In the genomic region with DNA sequence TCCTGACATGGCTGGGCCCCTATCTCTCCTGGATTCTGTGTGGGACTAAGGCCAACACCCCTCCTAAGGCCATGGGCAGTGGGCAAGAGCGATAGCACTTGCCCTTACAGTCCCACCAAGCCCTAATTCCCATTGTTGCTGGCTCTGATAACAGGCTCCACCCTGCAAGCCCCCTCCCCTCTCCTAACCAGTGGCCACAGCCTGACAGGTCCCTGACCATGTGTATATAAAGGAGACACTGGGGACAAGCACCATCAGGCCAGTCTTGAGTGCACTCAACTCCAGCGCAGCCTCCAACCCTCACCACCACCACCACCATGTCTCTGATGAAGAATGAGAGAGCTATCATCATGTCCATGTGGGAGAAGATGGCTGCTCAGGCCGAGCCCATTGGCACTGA, we compare ENCODE assay signal across 12 mouse cellular contexts. TPM values are rescaled to one million over a fixed set of nuclear protein-coding genes. Genes with fewer than 3 reads are reported as not detected.
A peak's percentile ranks its signal among the peaks of the same experiment; 100 is the strongest.
DNase-seq lines count a peak whose midpoint lies in the region; ATAC-seq lines count a peak whose summit lies in the region.
"Had no signal": no experiment of that assay in that cellular context is flagged by ENCODE, and none has a peak within 500 bp of the region (broad histone marks: within the 10 kb centered on the region; RNA-seq: fewer than 3 reads in every experiment).

A gene (plus strand): TSS at position 54 of the 400 bp plus-strand sequence.

- H3K9ac ChIP-seq in liver, embryonic 11.5 days (ENCODE audit: low read depth, low read length), result peak within 1 kb of the TSS; percentile 39
- no peak within 1 kb of the TSS for H3K9ac ChIP-seq in forebrain, embryonic 11.5 days (ENCODE audit: low read length)
- no peak within 1 kb of the TSS for H3K9ac ChIP-seq in hindbrain, embryonic 14.5 days
- no peak within 1 kb of the TSS for H3K9ac ChIP-seq in midbrain, embryonic 15.5 days

- no peaks in the 10 kb centered on the region for H3K9me3 ChIP-seq in liver, embryonic 11.5 days (ENCODE audit: control insufficient read depth, low read length)
- no peaks in the 10 kb centered on the region for H3K9me3 ChIP-seq in forebrain, embryonic 11.5 days (ENCODE audit: control insufficient read depth, low read length)
- H3K9me3 ChIP-seq in hindbrain, embryonic 14.5 days (ENCODE audit: control insufficient read depth, low read length), result no peaks in the 10 kb centered on the region
- H3K9me3 ChIP-seq in midbrain, embryonic 15.5 days, result no peaks in the 10 kb centered on the region

- ATAC-seq in liver, embryonic 11.5 days (replicated peaks; ENCODE audit: low FRiP score), result peak; percentile 61
- ATAC-seq in forebrain, embryonic 11.5 days (replicated peaks; ENCODE audit: low FRiP score), result no peak; the same call in 1 of the 2 replicates
- ATAC-seq in hindbrain, embryonic 14.5 days (ENCODE audit: low FRiP score), result no peak
- no peak for ATAC-seq in midbrain, embryonic 15.5 days (replicated peaks)
- ATAC-seq: lung, postnatal 0 days had no signal

- DNase-seq in liver, embryonic 11.5 days (ENCODE audit: low spot score), result no peak
- DNase-seq in liver, result no peak
- no peak for DNase-seq in forebrain, embryonic 11.5 days (ENCODE audit: low spot score)
- no peak for DNase-seq in hindbrain, embryonic 14.5 days (ENCODE audit: low spot score)
- DNase-seq in adrenal gland, adult (ENCODE audit: inconsistent age in 2 of 2, low spot score in 1 of 2), result no peak
- no peak for DNase-seq in adrenal gland, postnatal 4 days (ENCODE audit: low spot score in 2 of 2)
- DNase-seq: adrenal gland, postnatal 25 days; gastrocnemius, postnatal 14 days; kidney, postnatal 4 days had no signal

- peaks cover 6% of the 10 kb centered on the region for H3K4me1 ChIP-seq in liver, embryonic 11.5 days (replicated peaks; ENCODE audit: control insufficient read depth, insufficient read depth, low read length)
- H3K4me1 ChIP-seq in forebrain, embryonic 11.5 days (replicated peaks; ENCODE audit: control insufficient read depth, insufficient read depth, low read length), result no peaks in the 10 kb centered on the region
- no peaks in the 10 kb centered on the region for H3K4me1 ChIP-seq in hindbrain, embryonic 14.5 days (replicated peaks; ENCODE audit: control insufficient read depth, insufficient read depth, low read length)
- H3K4me1 ChIP-seq in midbrain, embryonic 15.5 days, result no peaks in the 10 kb centered on the region

- no peak within 1 kb of the TSS for H3K4me2 ChIP-seq in liver, embryonic 11.5 days
- H3K4me2 ChIP-seq in forebrain, embryonic 11.5 days (ENCODE audit: low read depth, low read length, severe bottlenecking), result no peak within 1 kb of the TSS
- H3K4me2 ChIP-seq in hindbrain, embryonic 14.5 days (replicated peaks), result no peak within 1 kb of the TSS
- H3K4me2 ChIP-seq in midbrain, embryonic 15.5 days, result no peak within 1 kb of the TSS

- H3K27ac ChIP-seq in liver, embryonic 11.5 days (ENCODE audit: low read depth, low read length), result peak within 1 kb of the TSS; percentile 56
- no peak within 1 kb of the TSS for H3K27ac ChIP-seq in forebrain, embryonic 11.5 days (ENCODE audit: low read depth, low read length)
- H3K27ac ChIP-seq in hindbrain, embryonic 14.5 days, result no peak within 1 kb of the TSS
- no peak within 1 kb of the TSS for H3K27ac ChIP-seq in midbrain, embryonic 15.5 days

- H3K4me3 ChIP-seq in liver, embryonic 11.5 days (ENCODE audit: low read depth, low read length), result no peak within 1 kb of the TSS
- H3K4me3 ChIP-seq in forebrain, embryonic 11.5 days (ENCODE audit: low read depth, low read length), result no peak within 1 kb of the TSS
- H3K4me3 ChIP-seq in hindbrain, embryonic 14.5 days (replicated peaks; ENCODE audit: low read length), result no peak within 1 kb of the TSS
- H3K4me3 ChIP-seq in midbrain, embryonic 15.5 days, result no peak within 1 kb of the TSS

- H3K27me3 ChIP-seq in liver, embryonic 11.5 days (replicated peaks; ENCODE audit: control insufficient read depth, insufficient read depth, low read length), result peaks cover 32% of the 10 kb centered on the region
- H3K27me3 ChIP-seq in forebrain, embryonic 11.5 days (ENCODE audit: control insufficient read depth, insufficient read depth, low read length), result no peaks in the 10 kb centered on the region
- H3K27me3 ChIP-seq in hindbrain, embryonic 14.5 days (ENCODE audit: control insufficient read depth, insufficient read depth, low read length), result no peaks in the 10 kb centered on the region
- no peaks in the 10 kb centered on the region for H3K27me3 ChIP-seq in midbrain, embryonic 15.5 days (replicated peaks)

- no peaks in the 10 kb centered on the region for H3K36me3 ChIP-seq in liver, embryonic 11.5 days (ENCODE audit: control insufficient read depth, insufficient read depth, low read length)
- H3K36me3 ChIP-seq in forebrain, embryonic 11.5 days (ENCODE audit: control insufficient read depth, insufficient read depth, low read length), result no peaks in the 10 kb centered on the region
- H3K36me3 ChIP-seq in hindbrain, embryonic 14.5 days (replicated peaks; ENCODE audit: control insufficient read depth, insufficient read depth), result no peaks in the 10 kb centered on the region
- H3K36me3 ChIP-seq in midbrain, embryonic 15.5 days (replicated peaks), result no peaks in the 10 kb centered on the region

- 66% methylated on average over 3 of the region's 3 CpGs for WGBS in liver, embryonic 11.5 days
- WGBS in forebrain, embryonic 11.5 days, result 62% methylated on average over 3 of the region's 3 CpGs
- WGBS in hindbrain, embryonic 14.5 days, result 77% methylated on average over 3 of the region's 3 CpGs
- WGBS in midbrain, embryonic 15.5 days, result 71% methylated on average over 3 of the region's 3 CpGs

RNA-seq across cellular contexts. Expression of the gene that starts here (rescaled TPM):
- polyA plus RNA-seq in liver, embryonic 11.5 days (2014; fragmentation: Nextera tagmentation; extraction: Ambion mirVana), result 4,144 and 4,673 TPM in 2 replicates
- polyA plus RNA-seq in forebrain, embryonic 11.5 days (2014; fragmentation: Nextera tagmentation; extraction: Ambion mirVana), result 3,449 and 3,516 TPM in 2 replicates
- 38.0 and 95.6 TPM in 2 replicates for polyA plus RNA-seq in hindbrain, embryonic 14.5 days (2014; fragmentation: Nextera tagmentation; extraction: Ambion mirVana)
- polyA plus RNA-seq in midbrain, embryonic 15.5 days (2015; fragmentation: Nextera tagmentation; extraction: Ambion mirVana), result 32.4 and 44.1 TPM in 2 replicates
- total RNA-seq in adrenal gland, postnatal 4 days (2021), result not detected
- total RNA-seq: adrenal gland, postnatal 25 days; gastrocnemius, postnatal 14 days; MEL had no signal

Comparison
In these comparisons a context has a peak if more than half of its experiments do, and no peak if none do; other contexts are left out.
1. RNA of the gene that starts here (polyA plus RNA-seq): 4,144 to 4,673 TPM in liver, embryonic 11.5 days and 3,449 to 3,516 TPM in forebrain, embryonic 11.5 days; 38.0 to 95.6 TPM in hindbrain, embryonic 14.5 days and 32.4 to 44.1 TPM in midbrain, embryonic 15.5 days; every median in the first group is over 10 times any median in the second.